Mouse (Mus musculus): Measurements from ENCODE around the gene Cgn.
A peak's percentile ranks its signal among the peaks of the same experiment; 100 is the strongest.

Gene Cgn

DNA sequence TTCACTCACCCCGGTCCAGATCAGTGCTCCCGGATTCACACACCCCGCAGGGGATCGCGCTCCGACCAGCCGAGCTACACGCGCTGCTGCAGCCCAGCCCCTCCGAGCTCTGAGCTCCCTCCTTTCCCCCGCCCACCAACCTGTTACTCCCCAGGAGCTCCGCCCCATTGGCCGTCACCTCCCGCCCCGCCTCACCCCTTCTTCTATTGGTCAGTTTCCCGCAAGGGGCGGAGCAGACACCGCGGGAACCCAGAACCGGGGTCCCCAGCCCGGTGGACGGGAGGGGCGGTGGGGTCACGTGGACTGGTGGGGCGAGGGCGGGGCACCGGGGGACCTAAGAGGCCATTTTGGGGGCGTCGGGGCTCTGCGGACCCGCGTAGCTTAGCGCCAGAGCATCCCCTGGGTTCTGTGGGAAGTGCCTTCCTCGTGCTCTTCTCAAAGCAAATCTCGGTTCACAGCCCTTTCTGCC lies at the start of gene Cgn:
TSS of gene Cgn (minus strand) at position 126 of the 469 bp plus-strand sequence.
- DNase-seq = peak; percentile 85 to 87

DNA sequence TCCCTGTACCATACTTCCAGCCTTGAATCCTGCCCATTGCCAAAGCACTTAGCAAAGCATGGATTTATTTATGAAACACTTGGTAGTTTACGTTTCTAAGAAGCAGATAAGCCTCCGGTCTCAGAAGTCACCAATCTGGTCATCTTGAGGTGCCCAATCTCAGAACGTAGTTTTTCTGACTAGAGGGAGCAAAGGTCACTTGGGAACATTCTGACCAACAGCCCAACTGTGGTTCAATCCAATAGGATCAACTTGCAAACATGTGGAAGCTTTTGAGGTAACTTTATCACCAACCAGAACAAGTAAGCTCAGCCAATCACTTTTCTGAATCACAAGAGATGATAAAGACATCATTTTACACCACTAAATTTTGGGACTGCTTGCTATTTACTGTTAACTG lies 49.1 kb upstream of the Cgn start:
- no peak for DNase-seq

DNA sequence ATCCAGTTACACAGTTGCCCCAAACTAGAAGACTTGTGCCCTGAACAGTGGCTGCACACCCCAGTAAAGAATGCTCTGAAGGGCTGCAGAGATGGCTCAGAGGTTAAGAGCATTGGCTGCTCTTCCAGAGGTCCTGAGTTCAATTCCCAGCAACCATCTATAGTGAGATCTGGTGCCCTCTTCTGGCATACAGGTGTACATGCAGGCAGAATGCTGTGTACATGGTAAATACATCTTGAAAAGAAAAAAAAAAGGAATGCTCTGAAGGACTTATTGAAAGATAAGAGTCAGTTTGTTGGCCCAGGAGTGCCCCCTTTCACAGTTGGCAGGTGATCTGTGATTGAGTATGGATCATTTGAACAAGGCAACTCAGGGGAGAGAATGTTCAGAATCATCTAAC lies 47.1 kb upstream of the Cgn start:
- DNase-seq = no peak

- no peak for DNase-seq
Observed at GRCm38 (mm10) chr3:94832701-94833100, 46.4 kb upstream of the Cgn start.

GRCm38 (mm10) chr3:94832100-94832499 lies 45.8 kb upstream of the Cgn start:
- no peak for DNase-seq

GRCm38 (mm10) chr3:94824110-94824509 lies 37.8 kb upstream of the Cgn start:
- no peak for DNase-seq

GRCm38 (mm10) chr3:94822082-94822481 lies 35.8 kb upstream of the Cgn start:
- DNase-seq = no peak

GRCm38 (mm10) chr3:94821008-94821638 lies 34.8 kb upstream of the Cgn start:
- DNase-seq = peak; percentile 8 to 17

DNA sequence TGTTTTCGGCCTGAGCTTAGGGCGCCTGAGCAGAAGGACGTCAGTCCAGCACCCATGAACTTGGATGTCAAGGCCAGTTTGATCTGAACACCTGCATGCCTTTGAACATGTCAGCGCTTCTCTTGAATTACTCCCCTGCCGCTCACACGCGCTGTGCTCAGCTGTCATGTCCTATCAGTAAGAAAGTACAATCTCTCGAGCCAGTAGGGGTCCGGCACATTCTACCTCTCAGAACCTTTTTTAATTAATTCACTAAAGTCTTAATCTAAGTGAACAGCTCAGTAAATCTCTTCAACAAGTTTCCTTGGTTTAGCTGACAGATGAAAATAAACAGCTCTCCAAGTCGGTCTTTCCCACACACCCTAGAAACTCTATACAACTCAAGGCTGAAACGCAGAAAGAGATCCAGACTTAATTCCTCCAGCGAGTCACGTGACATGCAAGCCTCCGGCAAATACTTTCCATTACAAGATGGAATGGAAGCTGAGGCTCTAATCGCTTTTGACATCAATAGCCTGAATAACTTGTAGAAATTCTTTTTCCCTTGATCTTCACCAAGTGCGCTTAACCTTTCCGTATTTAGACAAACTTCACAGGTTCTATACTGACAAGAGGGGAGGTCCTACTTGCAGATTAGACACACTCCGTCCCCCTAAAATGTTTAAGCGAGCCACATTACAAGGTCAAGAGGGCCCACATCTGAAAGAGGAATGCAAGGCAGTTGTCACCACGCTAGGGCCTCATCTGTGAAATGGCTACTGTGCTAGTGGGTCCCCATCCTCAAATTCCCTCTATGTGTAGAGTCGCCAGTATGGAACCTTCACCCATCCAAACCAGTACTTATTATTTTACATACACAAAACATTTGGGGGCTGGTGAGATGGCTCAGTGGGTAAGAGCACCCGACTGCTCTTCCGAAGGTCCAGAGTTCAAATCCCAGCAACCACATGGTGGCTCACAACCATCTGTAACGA lies 33.4 kb upstream of the Cgn start:
- DNase-seq = no peak

GRCm38 (mm10) chr3:94817731-94818130 lies 31.4 kb upstream of the Cgn start:
- DNase-seq = no peak

- DNase-seq = peak; percentile 6
Observed at GRCm38 (mm10) chr3:94815603-94816002, 29.3 kb upstream of the Cgn start.

GRCm38 (mm10) chr3:94814663-94815062 lies 28.4 kb upstream of the Cgn start:
- no peak for DNase-seq

- DNase-seq = no peak
Observed at GRCm38 (mm10) chr3:94814063-94814462, 27.8 kb upstream of the Cgn start.

GRCm38 (mm10) chr3:94813651-94814050 lies 27.4 kb upstream of the Cgn start:
- DNase-seq = no peak

DNA sequence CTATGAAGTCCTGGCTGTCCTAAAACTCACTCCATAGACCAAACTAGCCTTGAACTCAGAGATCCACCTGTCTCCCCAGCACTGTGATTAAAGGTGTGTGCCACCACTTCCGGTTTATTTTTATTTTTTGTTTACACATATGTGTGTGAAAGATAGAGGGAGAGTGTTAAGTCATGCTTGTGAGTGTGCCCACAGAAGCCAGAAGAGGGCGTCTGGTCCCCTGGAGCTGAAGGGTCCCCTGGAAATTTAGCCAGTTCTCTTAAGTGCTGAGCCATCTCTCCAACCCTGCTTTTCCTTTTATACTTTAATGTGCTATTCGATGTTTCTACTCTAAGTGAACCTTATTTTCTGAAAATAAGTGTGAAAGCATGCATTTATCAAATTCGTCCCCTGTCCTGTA lies 25.3 kb upstream of the Cgn start:
- peak; percentile 29 to 36 for DNase-seq

GRCm38 (mm10) chr3:94808296-94808695 lies 22.0 kb upstream of the Cgn start:
- no peak for DNase-seq

- DNase-seq = no peak
Observed at GRCm38 (mm10) chr3:94804976-94805375, 18.7 kb upstream of the Cgn start.

GRCm38 (mm10) chr3:94804146-94804545 lies 17.9 kb upstream of the Cgn start:
- DNase-seq = no peak

GRCm38 (mm10) chr3:94796181-94796580 lies 9.9 kb upstream of the Cgn start:
- DNase-seq = no peak

GRCm38 (mm10) chr3:94795596-94796140 lies 9.4 kb upstream of the Cgn start:
- DNase-seq = no peak

DNA sequence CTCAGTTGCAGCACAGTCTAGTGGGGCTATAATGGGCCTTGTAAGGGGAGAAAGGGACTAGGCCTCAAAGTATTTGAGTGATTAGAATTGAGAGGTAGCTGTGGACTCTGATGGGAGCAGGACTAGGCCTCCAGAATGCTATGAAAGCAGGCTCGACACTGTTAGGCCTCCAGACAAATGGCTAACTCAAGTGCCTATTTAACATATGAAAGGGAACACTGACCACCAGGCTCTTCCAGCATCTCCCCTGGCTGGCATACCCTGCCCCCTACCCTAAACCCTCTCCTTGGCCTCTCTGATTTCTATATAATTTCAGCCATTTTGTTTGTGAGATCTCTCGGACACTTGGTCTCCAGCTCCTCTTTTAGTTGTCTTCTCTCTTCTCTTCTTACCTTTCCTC lies 8.1 kb upstream of the Cgn start:
- DNase-seq = no peak

DNA sequence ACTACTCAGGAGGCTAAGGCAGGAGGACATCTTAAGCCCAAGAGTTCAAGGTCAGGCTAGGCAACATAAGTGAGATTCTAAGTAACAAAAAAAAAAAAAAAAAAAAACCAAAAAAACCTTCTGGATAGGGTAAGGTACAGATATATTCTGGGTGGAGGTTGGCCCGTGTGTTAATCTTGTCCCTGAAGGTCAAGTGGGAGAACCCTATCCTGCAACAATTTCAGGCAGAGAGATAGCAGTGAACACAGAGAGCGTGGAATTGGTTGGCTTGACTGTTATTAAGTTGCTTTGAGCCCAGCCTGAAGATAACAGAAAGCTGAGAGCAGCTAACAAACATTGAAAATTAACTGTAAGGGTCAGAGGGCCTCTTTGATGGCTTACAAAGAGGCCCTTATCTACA lies 7.4 kb upstream of the Cgn start:
- DNase-seq = no peak

DNA sequence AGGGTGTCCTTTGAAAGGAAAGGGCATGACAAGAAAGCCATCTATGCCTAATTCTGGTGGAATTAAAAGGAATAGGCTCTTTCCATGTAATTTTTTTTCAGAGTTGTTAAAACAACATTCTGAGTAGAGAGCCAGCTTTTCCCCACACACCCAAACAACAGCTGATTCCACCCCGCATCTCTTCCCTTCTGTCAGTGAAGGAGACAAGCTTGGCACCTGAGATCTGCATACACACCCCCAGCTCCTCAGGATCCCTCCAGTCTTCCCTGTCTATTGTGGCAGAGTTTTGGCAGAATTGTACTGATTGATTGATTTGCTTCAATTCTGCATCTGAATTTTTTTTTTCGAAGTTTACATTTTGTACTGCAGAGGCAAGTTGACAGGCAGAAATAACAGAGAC lies 6.0 kb upstream of the Cgn start:
- no peak for DNase-seq

- DNase-seq = no peak
Observed at GRCm38 (mm10) chr3:94789516-94789915, 3.2 kb upstream of the Cgn start.
